Mouse (Mus musculus): ENCODE measurements around the gene Pip5kl1. TPM values are rescaled to one million over a fixed set of nuclear protein-coding genes. Genes with fewer than 3 reads are reported as not detected.

Pip5kl1 gene
- total RNA-seq, 2 experiments from 2014 or later, result 4.4 to 7.2 TPM

DNA sequence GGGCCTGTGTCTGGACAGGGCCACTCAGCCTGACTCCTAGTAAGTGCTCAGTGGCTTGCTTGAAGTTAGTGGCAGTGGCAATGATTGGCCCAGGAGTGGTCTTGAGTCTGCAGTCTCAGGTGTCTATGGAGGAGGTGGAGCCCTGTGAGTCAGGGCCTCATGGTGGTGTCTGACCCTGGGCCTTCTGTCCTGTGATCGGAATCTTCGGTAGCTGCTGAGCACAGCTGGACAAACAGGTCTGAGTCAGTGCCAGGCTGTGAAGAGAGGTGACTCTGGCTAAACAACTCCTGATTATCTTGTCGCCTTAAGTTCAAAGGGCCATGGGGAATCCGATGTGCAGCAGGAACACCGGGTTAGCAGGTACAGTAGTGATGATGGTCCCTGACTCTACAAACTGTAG lies 27.2 kb upstream of the Pip5kl1 start:
- no peak for DNase-seq (ENCODE audit: low spot score in 2 of 2)

DNA sequence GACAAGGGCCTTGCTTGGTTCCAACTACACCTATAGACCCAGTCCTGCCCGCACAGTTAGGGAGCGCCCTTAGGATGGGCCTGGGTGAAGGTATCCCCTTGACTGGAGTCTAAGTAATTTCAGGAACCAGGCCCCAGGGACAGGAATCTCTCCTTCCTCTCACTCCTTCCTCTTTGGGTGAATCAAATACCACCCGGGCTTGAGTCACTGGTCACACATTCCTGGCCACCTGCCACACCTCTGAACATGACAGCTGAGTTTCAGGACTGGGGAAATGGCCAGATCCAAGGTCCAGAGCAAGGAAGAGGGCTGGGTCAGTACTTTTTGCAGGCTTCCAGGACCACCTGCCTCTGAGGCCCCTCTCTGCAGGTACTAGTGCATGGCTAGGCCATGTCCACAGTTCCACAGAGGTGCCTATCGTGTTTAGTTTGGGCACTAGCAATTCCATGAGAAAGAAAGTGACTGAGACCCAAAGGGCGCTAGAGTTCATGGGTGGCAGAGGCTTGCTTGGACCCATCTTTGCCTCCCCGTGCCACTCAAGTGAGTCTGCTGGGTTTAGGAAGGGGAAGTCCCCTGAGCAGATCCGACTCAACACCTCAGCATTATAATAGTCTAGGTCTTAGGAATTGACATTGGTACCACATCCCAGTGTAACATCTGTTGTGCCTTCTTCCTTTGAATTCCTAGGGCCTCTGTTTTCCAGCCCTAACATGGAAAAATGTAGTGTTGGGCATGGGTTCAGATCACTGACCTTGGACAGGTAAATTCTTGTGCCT lies 26.4 kb upstream of the Pip5kl1 start:
- DNase-seq (ENCODE audit: low spot score in 2 of 2), result no peak

DNA sequence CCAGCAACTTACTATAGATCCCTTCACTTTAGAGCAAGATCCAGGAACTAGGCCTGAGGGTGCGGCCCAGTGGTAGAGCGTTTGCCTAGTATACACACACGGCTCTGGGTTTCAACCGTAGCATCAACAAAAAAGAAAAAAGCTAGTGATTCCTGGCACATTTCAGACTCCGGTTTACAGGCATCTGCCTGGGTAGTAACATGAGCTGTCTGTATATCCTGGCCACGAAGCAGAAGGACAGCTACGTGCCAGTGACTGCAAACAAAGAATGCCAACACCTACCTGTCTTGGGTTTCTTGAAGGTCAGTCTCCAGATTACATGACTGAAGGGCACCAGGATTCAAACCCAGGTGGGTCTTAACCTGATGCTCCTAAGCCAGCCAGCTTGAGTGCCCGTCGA lies 25.4 kb upstream of the Pip5kl1 start:
- DNase-seq (ENCODE audit: low spot score in 2 of 2), result no peak

DNA sequence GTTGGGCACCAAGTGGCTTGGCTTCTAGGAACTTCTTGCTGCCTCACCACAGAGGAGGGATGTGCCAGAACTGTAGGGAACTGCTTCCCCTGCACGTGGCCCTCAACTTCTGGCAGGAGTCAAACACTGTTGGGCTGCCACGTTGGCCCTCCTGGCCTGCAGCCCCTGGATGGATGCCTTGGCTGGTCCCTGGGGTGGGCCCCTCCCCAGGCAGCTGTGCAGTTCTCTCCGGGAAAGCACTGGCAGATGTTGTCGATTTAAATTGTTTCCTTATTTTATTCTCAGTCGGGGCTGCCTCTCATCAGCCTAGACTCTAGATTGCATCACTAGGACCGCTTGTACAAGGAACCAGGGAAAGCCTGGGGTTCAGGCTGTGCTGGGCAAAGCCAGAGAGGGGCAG lies 24.8 kb upstream of the Pip5kl1 start:
- DNase-seq (ENCODE audit: low spot score in 2 of 2), result no peak

DNA sequence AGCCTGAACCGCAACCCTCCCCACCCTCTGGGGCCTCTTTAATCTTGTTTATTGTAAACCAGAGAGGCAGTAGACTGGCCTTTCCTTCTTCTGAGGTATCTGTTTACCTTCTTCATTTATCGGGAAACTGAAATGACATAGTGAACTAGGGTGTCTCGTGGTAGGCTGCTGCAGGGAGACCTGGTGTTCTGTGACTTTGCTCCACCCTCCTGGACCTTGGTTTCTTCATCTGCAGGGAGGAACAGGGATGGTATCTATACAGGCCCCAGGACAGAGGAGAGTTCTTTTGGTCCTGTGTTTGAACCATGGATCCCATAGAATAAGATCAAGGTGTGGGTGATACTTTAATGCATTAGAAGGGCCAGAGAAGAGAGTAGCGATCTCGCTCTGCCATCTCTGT lies 23.4 kb upstream of the Pip5kl1 start:
- no peak for DNase-seq (ENCODE audit: low spot score in 2 of 2)

DNA sequence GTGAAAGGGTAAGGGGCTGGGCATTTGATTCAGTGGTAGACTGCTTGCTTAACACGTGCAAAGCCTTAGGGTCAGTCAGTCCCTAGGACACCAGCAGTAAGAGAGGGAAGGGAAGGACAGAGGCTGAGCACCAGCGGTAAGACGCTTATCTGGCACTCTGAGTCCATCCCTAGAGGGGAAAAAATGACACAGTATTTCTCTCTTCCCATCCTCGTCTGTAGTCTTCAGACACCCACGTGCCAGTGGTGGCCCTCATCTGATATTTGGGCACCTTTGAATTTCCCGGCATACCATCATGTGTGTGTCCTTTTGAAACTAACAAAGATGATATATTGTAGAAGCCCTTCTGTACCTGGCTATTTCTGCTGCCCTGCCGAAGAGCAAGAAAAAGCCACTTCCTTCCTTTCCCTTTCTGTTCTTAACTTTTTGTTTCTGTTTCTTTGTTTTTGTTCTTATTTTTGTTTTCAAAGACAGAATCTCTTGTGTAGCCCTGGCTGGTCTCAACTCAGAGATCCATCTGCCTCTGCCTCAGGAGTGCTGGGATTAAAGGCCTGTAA lies 20.9 kb upstream of the Pip5kl1 start:
- DNase-seq (ENCODE audit: low spot score in 2 of 2), result no peak

DNA sequence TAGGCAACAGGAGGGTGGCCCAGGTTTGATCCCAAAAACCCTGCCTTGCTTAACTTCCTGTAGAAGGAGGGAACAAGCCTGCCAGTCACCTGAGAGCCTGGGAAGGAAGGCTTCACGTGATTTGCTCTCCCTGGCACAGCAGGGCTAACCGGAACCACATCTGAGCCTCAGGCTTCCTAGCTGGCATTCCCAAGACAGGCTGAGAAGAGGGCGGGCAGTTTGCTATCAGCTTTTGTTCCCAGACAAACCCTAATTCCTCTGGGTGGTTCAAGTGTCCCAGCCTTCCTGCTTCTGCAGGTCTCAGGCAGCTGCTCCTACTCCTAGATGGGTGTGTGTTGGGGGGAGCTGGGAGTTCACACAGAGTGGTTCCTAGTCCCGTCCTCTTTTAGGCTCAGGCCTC lies 19.1 kb upstream of the Pip5kl1 start:
- no peak for DNase-seq (ENCODE audit: low spot score in 2 of 2)

DNA sequence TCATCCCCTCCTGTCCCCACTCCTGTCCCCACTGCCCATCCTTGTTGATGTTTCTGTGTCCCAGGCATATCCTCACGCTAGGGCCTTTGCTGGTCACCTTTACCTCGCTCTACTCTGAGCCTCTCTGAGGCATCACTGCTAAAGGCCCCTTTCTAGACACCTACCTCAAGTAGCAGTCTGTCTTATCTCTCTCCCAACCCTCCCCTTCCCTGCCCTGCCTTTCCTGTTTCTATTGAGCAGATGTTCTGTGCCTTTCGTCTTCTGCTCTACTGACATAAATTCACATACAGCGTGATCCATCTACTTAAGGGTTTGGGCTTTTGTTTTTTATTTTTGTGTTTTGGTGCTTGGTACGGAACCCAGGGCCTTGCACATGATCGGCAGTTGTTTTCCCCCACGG lies 18.6 kb upstream of the Pip5kl1 start:
- no peak for DNase-seq (ENCODE audit: low spot score in 2 of 2)

DNA sequence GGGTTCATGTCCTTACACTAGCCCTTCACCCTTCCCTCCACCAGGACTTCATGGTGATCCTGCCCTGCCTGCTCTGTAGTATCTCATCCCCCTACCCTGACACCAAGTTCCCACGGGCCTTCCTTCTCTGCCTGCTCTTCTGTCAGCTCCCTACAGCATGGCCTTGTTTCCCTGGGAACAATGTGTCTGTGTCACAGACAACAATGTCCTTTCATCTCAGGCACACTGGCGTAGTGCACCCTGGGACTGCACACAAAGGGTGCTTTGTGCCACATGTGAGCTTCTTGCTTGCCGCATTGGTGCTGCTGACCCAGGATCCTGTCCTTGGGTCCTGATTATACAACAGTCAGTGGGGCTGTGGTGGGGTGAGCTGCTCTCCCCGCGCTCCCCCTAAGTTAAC lies 15.0 kb upstream of the Pip5kl1 start:
- no peak for DNase-seq (ENCODE audit: low spot score in 2 of 2)

DNA sequence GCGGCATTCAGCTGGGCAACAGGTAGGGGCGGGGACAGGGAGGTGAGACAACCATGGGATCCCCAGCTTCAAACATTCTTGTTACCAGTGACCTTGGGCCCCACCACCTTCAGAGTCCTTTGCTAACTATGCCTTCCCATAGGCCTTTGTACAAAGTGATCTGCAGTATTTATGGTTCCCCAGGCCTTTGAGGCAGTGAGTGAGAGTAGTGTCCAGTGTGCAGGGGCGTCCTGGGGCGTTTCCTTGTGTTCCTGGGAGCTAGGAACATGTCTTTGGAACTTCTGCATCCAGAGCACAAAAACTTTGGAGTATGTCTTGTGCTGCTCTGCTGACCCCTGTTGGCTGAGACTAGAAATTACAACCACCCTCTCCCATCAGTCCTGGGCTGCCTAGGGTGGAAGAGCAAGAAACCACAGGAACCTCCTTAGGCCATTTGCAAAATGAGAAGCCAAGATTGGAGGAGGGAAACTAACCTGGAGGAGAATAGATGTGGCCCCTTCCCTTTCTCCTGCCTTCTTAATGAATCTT lies 8.0 kb upstream of the Pip5kl1 start:
- peak; percentile 60 to 71 for DNase-seq (ENCODE audit: low spot score in 2 of 2)

DNA sequence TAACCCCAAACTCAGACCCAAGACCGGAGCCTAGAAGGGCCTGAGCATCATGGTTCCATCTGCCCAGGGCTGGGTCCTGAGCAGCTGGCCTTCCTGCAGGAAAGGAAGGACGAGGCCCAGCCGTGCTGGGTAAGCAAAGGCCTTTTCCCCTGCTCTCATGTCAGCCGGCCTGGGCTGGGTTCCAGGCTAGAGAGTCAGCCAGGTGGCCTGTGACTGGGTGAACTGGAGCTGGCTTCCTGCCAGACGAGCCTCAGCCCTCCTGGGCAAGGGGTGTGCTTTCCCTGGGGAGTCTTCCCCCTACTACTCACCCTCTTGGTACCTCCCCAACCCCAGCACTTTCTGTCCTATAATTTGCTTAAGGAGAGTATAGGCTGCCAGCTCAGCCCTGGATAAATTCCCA lies 6.4 kb upstream of the Pip5kl1 start:
- DNase-seq (ENCODE audit: low spot score in 2 of 2), result no peak

DNA sequence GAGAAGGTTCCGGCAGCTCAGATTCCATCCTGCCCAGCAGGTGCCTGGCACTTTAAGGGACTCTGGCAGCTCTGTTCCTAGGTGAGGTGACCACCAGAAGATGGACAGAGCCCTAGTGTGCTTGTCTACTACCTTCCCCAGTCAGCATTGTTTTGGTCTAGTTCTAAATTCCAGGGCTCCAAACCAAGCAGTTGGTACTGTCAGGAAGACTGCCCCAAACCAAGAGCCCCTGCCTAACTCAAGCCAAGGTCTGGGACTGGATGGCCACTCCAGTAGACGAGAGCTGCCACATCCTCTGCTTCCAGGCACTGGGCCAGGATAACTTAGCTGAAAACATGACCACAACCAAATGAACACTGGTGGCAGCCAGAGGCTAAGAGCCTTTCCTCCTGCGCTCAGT lies 5.7 kb upstream of the Pip5kl1 start:
- no peak for DNase-seq (ENCODE audit: low spot score in 2 of 2)

DNA sequence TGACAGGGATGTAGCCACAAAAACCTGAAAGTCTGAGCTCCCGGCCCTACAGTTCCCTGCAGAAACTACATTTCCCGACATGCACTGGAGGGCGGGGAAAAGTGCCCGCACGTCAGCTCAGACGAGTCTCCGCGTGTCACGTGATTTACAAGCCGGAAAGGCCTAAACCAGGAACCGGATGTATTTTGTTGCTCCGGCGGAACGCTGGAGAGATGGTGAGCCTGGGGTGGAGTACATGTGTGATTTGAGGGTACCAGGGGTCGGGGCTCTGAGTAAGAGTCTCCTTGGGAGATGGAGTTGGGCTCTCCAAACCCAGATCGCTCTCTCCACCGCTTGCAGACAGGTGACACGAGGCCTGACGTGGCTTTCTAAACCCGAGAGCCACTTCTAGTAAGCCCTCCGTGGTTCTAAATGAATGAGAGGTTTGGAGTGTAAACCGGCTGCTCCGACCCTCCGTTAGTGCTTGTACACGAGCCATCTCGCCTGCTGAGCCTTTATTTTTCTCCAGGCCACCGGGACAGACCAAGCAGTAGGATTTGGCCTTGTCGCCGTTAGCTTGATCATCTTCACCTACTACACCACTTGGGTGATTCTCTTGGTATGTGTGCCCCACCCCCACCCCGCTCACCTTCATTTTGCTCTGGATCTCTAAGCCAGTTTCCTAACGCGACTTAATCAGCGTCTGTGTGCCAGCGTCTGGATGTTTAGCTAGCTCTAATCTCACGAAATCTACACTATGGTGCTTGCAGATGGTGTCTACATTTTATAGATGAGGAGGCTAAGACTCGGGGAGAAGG lies 3.7 kb upstream of the Pip5kl1 start, which contains the start of gene Dpm2:
TSS of gene Dpm2 (plus strand) at position 161 of the 797 bp plus-strand sequence.
- peak; percentile 89 to 95 for DNase-seq (ENCODE audit: low spot score in 2 of 2)

DNA sequence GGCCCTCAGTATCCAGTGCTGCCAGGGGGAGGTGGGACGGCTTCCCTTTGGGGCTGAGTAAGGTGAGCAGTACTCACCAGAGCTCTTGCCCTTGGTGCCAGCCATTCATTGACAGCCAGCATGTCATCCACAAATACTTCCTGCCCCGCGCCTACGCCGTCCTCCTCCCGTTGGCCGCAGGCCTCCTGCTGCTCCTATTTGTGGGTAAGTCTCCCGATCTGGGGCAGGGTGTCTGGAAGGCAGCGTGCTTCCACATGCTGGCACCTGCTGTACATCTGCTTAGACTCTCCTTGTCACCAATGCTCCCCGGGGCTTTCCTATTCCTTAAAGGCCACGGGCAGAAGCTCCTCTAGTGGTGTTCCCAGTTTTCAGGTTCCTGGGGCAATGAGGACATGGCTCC lies 2.4 kb upstream of the Pip5kl1 start:
- no peak for DNase-seq (ENCODE audit: low spot score in 2 of 2)

DNA sequence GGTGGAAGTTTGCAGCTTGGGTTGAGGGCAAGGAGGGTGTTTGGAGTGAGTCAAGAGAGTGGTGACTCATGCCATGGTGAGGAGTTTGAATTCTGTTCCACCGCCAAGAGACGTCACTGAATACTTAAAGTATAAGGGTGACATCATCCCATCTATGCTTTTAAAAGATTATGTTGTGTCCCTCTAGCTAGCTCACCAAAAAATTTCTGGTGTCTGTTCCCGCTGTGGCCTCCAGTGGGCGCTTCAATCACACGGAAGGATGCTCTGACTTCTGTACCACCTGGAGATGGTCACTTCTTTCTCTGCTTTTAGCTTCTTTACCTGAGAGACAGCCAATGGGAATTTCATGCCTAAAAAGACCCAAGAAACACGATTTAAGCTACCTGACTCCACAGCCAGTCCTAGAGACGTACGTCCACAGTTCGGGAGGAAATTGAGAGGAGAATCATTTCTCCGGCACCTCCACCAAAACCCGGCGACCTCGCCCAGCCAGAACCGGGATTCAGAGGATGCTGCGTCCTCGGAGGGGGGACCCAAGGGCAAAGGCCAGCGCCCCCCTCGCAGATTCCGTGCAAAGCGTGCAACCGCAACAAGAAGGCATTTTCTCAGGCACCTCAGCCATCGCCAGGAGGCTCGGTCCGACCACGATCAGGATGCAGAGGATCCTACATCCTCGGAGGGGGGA lies 446 bp downstream of the Pip5kl1 start:
- DNase-seq (ENCODE audit: low spot score in 2 of 2), result peak; percentile 67 to 74

DNA sequence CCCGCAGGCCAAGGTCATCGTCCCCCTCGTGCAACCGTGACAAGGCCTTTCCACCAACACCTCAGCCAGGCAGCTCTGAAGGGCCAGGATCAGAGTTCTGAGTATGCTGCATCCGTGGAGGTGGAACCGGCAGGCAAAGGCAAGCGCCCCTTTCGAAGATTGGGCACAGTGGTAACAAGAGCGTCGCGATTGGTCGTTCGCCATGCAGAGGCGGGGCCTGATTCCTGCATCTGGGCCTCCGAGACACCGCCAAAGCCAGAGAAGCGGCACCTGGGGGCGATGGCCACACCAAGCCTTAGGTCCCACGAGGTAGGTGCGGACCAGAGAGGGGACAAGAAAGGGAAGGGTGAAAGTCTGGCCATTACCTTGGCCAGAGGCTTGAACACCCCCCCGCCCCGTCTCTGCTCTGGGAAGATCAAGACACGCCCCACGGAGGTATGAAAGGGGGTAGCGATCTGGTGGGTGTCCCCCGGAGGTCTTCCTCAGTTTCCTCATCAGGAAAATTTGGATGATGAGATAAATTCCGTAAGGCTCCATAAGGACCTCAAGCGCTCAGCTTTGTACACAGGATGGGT lies 1.1 kb downstream of the Pip5kl1 start, which contains the start of gene 9430097D07Rik:
TSS of gene 9430097D07Rik (minus strand) at position 99 of the 575 bp plus-strand sequence.
- peak; percentile 66 to 69 for DNase-seq (ENCODE audit: low spot score in 2 of 2)

DNA sequence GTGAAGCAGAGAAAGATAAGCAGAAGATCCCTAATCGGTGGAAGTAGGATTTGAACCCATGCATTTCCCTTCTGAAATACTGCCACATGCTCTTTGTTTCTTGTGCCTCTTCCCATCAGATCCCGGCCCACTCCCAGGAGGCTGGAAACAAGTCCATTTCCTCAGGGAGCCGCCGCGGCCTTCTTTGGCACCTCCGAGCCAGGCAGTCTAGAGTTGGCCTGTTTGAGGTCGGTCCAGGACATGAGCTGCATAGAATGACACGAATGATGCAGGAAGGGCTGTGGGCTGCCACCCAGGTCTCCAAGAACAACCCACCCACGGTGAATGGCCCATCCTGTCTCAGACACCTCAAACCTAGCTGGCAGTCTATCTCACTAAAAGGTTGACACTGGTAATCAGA lies 1.9 kb downstream of the Pip5kl1 start:
- DNase-seq (ENCODE audit: low spot score in 2 of 2), result no peak

DNA sequence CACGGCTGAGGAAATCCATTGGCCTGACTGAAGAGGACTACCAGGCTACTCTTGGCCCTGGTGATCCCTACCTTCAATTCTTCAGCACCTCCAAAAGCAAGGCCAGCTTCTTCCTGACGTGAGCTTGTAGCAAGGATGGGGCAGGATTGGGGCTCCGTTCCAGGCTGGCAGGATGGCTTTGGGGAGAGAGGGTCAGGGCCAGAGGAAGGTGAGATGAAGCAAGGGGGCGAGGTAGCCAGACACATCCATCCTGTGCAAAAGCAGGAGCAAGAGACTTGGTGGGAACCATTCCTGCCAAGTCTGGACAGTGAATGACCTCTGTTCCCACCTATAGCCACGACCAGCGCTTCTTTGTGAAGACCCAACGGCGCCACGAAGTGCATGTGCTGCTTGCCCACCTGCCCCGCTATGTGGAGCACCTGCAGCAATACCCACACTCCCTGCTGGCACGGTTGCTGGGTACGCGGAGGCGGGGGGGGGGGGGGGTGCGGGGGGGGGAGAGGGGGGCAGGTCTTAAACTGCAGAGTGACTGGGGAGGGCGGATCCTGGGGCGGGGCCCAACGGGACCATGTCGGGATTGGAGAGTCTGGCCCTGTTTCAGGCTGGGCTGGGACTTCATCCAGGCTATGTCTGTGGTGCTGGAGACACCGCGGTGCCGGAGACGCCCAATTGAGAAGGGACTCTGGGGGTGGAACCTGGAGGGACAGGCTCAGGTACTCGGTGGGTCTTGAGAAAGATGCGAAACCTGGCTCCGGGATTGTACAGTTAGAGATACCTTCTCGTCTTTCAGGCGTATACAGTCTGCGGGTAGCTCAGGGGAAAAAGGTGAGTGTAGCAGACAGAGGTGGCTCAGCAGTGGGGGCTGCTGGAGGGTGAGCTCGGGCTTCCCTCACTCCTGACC lies 3.8 kb downstream of the Pip5kl1 start:
- no peak for DNase-seq (ENCODE audit: low spot score in 2 of 2)

DNA sequence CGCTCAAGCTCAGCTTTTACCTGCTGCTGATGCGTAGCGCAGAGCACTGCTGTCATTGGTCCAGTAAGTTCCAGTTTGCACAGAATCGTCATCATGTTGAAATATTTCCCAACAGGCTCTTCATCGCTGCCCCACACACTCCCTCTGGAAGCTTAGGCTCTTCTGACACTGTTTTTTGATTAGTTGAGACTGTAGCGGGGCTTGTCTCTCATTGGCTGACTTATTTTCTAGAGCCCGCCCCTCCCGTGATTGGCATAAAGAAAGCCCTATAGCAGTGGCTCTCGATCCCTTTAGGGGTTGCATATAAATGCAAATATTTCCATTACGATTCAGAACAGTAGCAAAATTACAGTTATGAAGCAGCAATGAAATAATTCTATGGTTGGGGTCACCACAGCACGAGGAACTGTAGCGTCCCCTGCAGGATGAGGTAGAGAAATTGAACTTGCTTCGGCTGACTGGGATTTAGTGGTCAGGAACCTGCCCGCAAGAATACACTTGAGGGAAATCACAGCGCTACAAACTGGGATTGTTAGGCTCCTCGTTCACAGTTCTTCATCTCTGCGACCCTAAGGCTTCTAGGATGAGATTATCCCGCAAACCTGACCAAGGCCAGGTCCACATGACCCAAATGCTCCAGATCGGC lies 7.0 kb downstream of the Pip5kl1 start:
- DNase-seq (ENCODE audit: low spot score in 2 of 2), result peak; percentile 72 to 76

Data from layer of hippocampus, postnatal 14 days (tissue).